Mouse (Mus musculus): ENCODE measurements around the gene Gnl2. TPM values are rescaled to one million over a fixed set of nuclear protein-coding genes. Genes with fewer than 3 reads are reported as not detected.

Gene Gnl2
- polyA plus RNA-seq, 2 experiments, result 26.7 to 35.9 TPM

DNA sequence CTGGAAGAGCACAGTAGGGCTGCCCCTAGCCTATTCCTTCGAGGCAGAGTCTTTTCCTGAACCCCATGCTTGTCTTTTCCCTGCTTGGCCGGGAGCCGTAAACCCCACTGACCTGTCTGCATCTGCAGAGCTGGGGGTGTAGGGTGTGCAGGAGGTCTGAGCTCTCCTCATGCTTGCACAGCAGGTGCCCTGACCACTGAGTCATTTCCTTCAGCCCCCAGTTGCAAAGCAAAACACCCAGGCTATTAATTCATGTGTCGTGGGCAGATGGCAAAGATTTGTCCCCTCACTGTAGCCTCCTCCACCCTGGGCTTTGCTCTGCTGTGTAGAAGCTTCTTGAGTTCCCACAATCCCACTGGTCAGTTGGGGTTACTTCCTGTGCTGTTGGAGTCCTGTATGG, 81.0 kb downstream of the Gnl2 start:
- Histone ChIP-seq H3K9me3 (ENCODE audit: control insufficient read depth, low read length) (no peaks in the 10 kb centered on the region), H3K4me1 (replicated peaks; ENCODE audit: control insufficient read depth in 2 of 2, insufficient read depth in 2 of 2, low read length in 1 of 2) (no peaks in the 10 kb centered on the region), H3K36me3 (replicated peaks; ENCODE audit: control insufficient read depth, insufficient read depth, low read depth) (no peaks in the 10 kb centered on the region), H3K4me3 (ENCODE audit: insufficient read depth in 1 of 2, low read depth in 2 of 2, low read length in 2 of 2) (no peak overlapping the region), H3K9ac (replicated peaks) (no peak overlapping the region), H3K27me3 (ENCODE audit: control insufficient read depth, insufficient read depth, low read length) (no peaks in the 10 kb centered on the region), H3K27ac (no peak overlapping the region), H3K4me2 (ENCODE audit: low read depth) (no peak overlapping the region)
- WGBS (ENCODE audit: insufficient replicate concordance), result 79% methylated on average over 4 of the region's 4 CpGs
- no peak for ATAC-seq (ENCODE audit: insufficient read depth)
- TF ChIP-seq EP300 (IDR thresholded peaks at IDR 0.05; ENCODE audit: low read depth) (no peak), CTCF (IDR thresholded peaks at IDR 0.05; ENCODE audit: low read depth) (no peak)
- DNase-seq (ENCODE audit: low read depth in 3 of 3, low spot score in 3 of 3), result no peak

DNA sequence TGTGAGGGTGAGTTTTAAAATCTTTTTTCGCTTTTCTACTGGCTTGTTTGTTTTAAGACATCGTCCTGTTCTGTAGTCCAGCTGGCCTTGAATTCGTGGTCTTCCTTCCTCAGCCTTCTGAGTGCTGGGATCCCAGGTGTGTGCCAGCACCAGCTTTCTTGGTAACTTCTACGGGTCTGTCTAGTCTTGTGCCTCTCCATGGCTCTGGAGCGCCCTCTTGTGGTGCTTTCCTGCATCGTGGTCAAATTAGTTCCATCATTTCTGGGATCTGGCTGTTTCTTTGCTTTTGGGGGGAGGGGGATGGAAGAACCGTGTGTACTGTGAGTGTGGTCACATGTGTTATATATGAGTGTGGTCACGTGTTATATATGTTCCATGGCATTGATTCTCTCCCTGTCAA, 83.1 kb downstream of the Gnl2 start:
- Histone ChIP-seq H3K36me3 (replicated peaks; ENCODE audit: control insufficient read depth, insufficient read depth, low read depth) (peaks cover 2% of the 10 kb centered on the region; the same call in 1 of the 2 replicates), H3K9me3 (ENCODE audit: control insufficient read depth, low read length) (no peaks in the 10 kb centered on the region), H3K4me2 (ENCODE audit: low read depth) (no peak overlapping the region), H3K9ac (replicated peaks) (no peak overlapping the region), H3K27ac (no peak overlapping the region), H3K4me3 (ENCODE audit: insufficient read depth in 1 of 2, low read depth in 2 of 2, low read length in 2 of 2) (no peak overlapping the region), H3K4me1 (replicated peaks; ENCODE audit: control insufficient read depth in 2 of 2, insufficient read depth in 2 of 2, low read length in 1 of 2) (no peaks in the 10 kb centered on the region), H3K27me3 (ENCODE audit: control insufficient read depth, insufficient read depth, low read length) (no peaks in the 10 kb centered on the region)
- ATAC-seq (ENCODE audit: insufficient read depth) (peak; percentile 61; the same call in 1 of the 2 replicates), DNase-seq (ENCODE audit: low read depth in 3 of 3, low spot score in 3 of 3) (peak; percentile 54 to 66 (median 58))
- TF ChIP-seq EP300 (IDR thresholded peaks at IDR 0.05; ENCODE audit: low read depth) (no peak), CTCF (IDR thresholded peaks at IDR 0.05; ENCODE audit: low read depth) (peak; percentile 99)
- 9% methylated on average over 8 of the region's 8 CpGs for WGBS (ENCODE audit: insufficient replicate concordance)

DNA sequence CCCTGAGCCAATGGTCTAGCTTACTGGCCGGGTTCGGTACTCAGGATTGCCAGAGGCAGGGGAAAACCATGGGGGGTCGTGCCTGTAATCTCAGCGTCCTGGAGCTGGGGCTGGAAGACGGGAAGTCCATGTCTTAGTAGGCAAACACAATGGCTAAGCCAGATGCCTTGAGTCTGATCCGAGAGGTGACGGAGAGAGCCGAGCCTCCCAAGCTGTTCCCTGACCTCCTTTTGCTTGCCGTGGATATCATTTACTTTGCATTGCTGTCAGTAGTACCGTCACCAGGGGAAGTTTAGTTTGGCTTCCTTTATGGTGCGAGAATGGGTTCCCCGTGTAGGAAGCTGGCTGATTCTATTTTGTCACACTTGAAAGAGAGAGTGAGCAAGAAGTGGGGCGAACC, 84.9 kb downstream of the Gnl2 start:
- 78% methylated on average over 13 of the region's 13 CpGs for WGBS (ENCODE audit: insufficient replicate concordance)
- DNase-seq (ENCODE audit: low read depth in 3 of 3, low spot score in 3 of 3) (no peak), ATAC-seq (ENCODE audit: insufficient read depth) (no peak)
- Histone ChIP-seq H3K4me2 (ENCODE audit: low read depth) (no peak overlapping the region), H3K36me3 (replicated peaks; ENCODE audit: control insufficient read depth, insufficient read depth, low read depth) (peaks cover 2% of the 10 kb centered on the region), H3K4me1 (replicated peaks; ENCODE audit: control insufficient read depth in 2 of 2, insufficient read depth in 2 of 2, low read length in 1 of 2) (no peaks in the 10 kb centered on the region), H3K27ac (no peak overlapping the region), H3K27me3 (ENCODE audit: control insufficient read depth, insufficient read depth, low read length) (no peaks in the 10 kb centered on the region), H3K9me3 (ENCODE audit: control insufficient read depth, low read length) (no peaks in the 10 kb centered on the region), H3K4me3 (ENCODE audit: insufficient read depth in 1 of 2, low read depth in 2 of 2, low read length in 2 of 2) (no peak overlapping the region), H3K9ac (replicated peaks) (no peak overlapping the region)
- no peak for TF ChIP-seq EP300 (IDR thresholded peaks at IDR 0.05; ENCODE audit: low read depth)

Other genes starting within 250 kb of the Gnl2 start
- 4.3 and 7.1 TPM in 2 replicates for gene Mtf1, start 214.5 kb upstream of the Gnl2 start, polyA plus RNA-seq (2012; rRNA removed)
- 10.9 and 15.2 TPM in 2 replicates for gene Mtf1, start 214.5 kb upstream of the Gnl2 start, polyA plus RNA-seq (2014; fragmentation: Nextera tagmentation; extraction: Ambion mirVana)
- 19.0 and 20.9 TPM in 2 replicates for gene Yrdc, start 165.9 kb upstream of the Gnl2 start, polyA plus RNA-seq (2012; rRNA removed)
- 21.7 and 21.9 TPM in 2 replicates for gene Yrdc, start 165.9 kb upstream of the Gnl2 start, polyA plus RNA-seq (2014; fragmentation: Nextera tagmentation; extraction: Ambion mirVana)
- gene 1110065P20Rik, start 165.4 kb upstream of the Gnl2 start, polyA plus RNA-seq (2012; rRNA removed), result 10.6 and 11.9 TPM in 2 replicates
- gene 1110065P20Rik, start 165.4 kb upstream of the Gnl2 start, polyA plus RNA-seq (2014; fragmentation: Nextera tagmentation; extraction: Ambion mirVana), result 15.2 and 15.4 TPM in 2 replicates
- gene Maneal, start 154.4 kb upstream of the Gnl2 start, polyA plus RNA-seq (2012; rRNA removed), result 0.06 and 0.08 TPM in 2 replicates
- gene Maneal, start 154.4 kb upstream of the Gnl2 start, polyA plus RNA-seq (2014; fragmentation: Nextera tagmentation; extraction: Ambion mirVana), result 0.06 TPM in 1 of 2 replicates, not detected in the other
- gene Epha10, start 135.7 kb upstream of the Gnl2 start, polyA plus RNA-seq (2012; rRNA removed), result not detected in 2 replicates
- gene Epha10, start 135.7 kb upstream of the Gnl2 start, polyA plus RNA-seq (2014; fragmentation: Nextera tagmentation; extraction: Ambion mirVana), result not detected in 2 replicates
- gene 9930104L06Rik, start 79.5 kb upstream of the Gnl2 start, polyA plus RNA-seq (2012; rRNA removed), result 5.8 and 5.9 TPM in 2 replicates
- gene 9930104L06Rik, start 79.5 kb upstream of the Gnl2 start, polyA plus RNA-seq (2014; fragmentation: Nextera tagmentation; extraction: Ambion mirVana), result 0.94 and 1.5 TPM in 2 replicates
- gene Cdca8, start 77.3 kb upstream of the Gnl2 start, polyA plus RNA-seq (2012; rRNA removed), result 48.0 and 61.8 TPM in 2 replicates
- gene Cdca8, start 77.3 kb upstream of the Gnl2 start, polyA plus RNA-seq (2014; fragmentation: Nextera tagmentation; extraction: Ambion mirVana), result 91.6 and 102 TPM in 2 replicates
- 0.68 and 0.69 TPM in 2 replicates for gene Rspo1, start 30.2 kb upstream of the Gnl2 start, polyA plus RNA-seq (2012; rRNA removed)
- 0.42 and 0.51 TPM in 2 replicates for gene Rspo1, start 30.2 kb upstream of the Gnl2 start, polyA plus RNA-seq (2014; fragmentation: Nextera tagmentation; extraction: Ambion mirVana)
- gene Dnali1, start 49.1 kb downstream of the Gnl2 start, polyA plus RNA-seq (2012; rRNA removed), result 0.02 TPM in 1 of 2 replicates, not detected in the other
- 0.10 TPM in 1 of 2 replicates, not detected in the other for gene Dnali1, start 49.1 kb downstream of the Gnl2 start, polyA plus RNA-seq (2014; fragmentation: Nextera tagmentation; extraction: Ambion mirVana)
- 7.5 and 8.5 TPM in 2 replicates for gene Snip1, start 50.1 kb downstream of the Gnl2 start, polyA plus RNA-seq (2012; rRNA removed)
- 13.5 and 15.9 TPM in 2 replicates for gene Snip1, start 50.1 kb downstream of the Gnl2 start, polyA plus RNA-seq (2014; fragmentation: Nextera tagmentation; extraction: Ambion mirVana)
- gene Meaf6, start 68.5 kb downstream of the Gnl2 start, polyA plus RNA-seq (2012; rRNA removed), result 9.0 and 13.5 TPM in 2 replicates
- 23.0 and 25.7 TPM in 2 replicates for gene Meaf6, start 68.5 kb downstream of the Gnl2 start, polyA plus RNA-seq (2014; fragmentation: Nextera tagmentation; extraction: Ambion mirVana)
- gene Zc3h12a, start 111.3 kb downstream of the Gnl2 start, polyA plus RNA-seq (2012; rRNA removed), result 0.79 and 0.83 TPM in 2 replicates
- 0.37 and 0.39 TPM in 2 replicates for gene Zc3h12a, start 111.3 kb downstream of the Gnl2 start, polyA plus RNA-seq (2014; fragmentation: Nextera tagmentation; extraction: Ambion mirVana)

Measured in liver, embryonic 14.5 days (tissue).